Mouse (Mus musculus) liver, postnatal 0 days (tissue): ENCODE data around the gene Pank4. TPM values are rescaled to one million over a fixed set of nuclear protein-coding genes. Genes with fewer than 3 reads are reported as not detected.

Experiments
- ATAC-seq: fragments of 200-750 bp; cut with Nextera tagmentation; 2 replicates; pipeline ENCODE4 v1.8.0; 2017; ENCODE audit warnings: mild to moderate bottlenecking, moderate library complexity
- DNase-seq: peaks from one replicate; pipeline ENCODE4 v3.0.0-alpha.2; 2016
- H3K27ac ChIP-seq: fragments of 300-500 bp; sonication (generic); 2 replicates; pipeline ENCODE4 v1.5.1; 2014; ENCODE audit warnings: antibody characterized with exemption, moderate library complexity, mild to moderate bottlenecking, low read depth
- H3K27me3 ChIP-seq: fragments of 300-500 bp; sonication (generic); 2 replicates; pipeline ENCODE4 v1.6.1; 2014; ENCODE audit warnings: low read length, control low read depth, mixed read lengths; ENCODE audit not compliant: insufficient read depth
- H3K36me3 ChIP-seq: fragments of 300-500 bp; sonication (generic); replicated peaks from 2 replicates; pipeline ENCODE4 v1.6.1; 2014; ENCODE audit warnings: mild to moderate bottlenecking, control low read depth, low read length, moderate library complexity, mixed read lengths; ENCODE audit not compliant: insufficient read depth
- H3K4me1 ChIP-seq: fragments of 300-500 bp; sonication (generic); 2 replicates; pipeline ENCODE4 v1.6.1; 2014; ENCODE audit warnings: antibody characterized with exemption, mild to moderate bottlenecking, control low read depth; ENCODE audit not compliant: insufficient read depth
- H3K4me2 ChIP-seq: fragments of 300-500 bp; sonication (generic); 2 replicates; pipeline ENCODE4 v1.6.1; 2014; ENCODE audit warnings: low read depth, mild to moderate bottlenecking, low read length, moderate library complexity, mixed read lengths
- H3K4me3 ChIP-seq: fragments of 300-500 bp; sonication (generic); 2 replicates; pipeline ENCODE4 v1.5.1; 2014; ENCODE audit warnings: low read depth, low read length
- H3K9ac ChIP-seq: fragments of 300-500 bp; sonication (generic); replicated peaks from 2 replicates; pipeline ENCODE4 v1.6.1; 2014; ENCODE audit warnings: mild to moderate bottlenecking, moderate library complexity
- H3K9me3 ChIP-seq: fragments of 300-500 bp; sonication (generic); 2 replicates; pipeline ENCODE4 v1.6.1; 2016; ENCODE audit warnings: mild to moderate bottlenecking, control low read depth, low read length, mixed read lengths
- CTCF ChIP-seq: sonication (generic); IDR thresholded peaks from 2 replicates; pipeline ENCODE4 v1.5.1; 2016; ENCODE audit warnings: antibody characterized with exemption, low read depth
- EP300 ChIP-seq: IDR thresholded peaks from 2 replicates; pipeline ENCODE4 v1.6.1; 2016; ENCODE audit warnings: antibody characterized with exemption, low read depth, mild to moderate bottlenecking
- WGBS: fragments of 180-500 bp; shearing (Covaris S2); extraction: QIAGEN DNeasy Blood & Tissue Kit; methylation state at CpG from one replicate; pipeline ENCODE4 v1.1.7; 2014; ENCODE audit not compliant: insufficient replicate concordance; 5-methylcytosine and 5-hydroxymethylcytosine counted together
- polyA plus RNA-seq: library from polyadenylated mRNA; unstranded; fragments of >200 nt; fragmentation: Nextera tagmentation; extraction: Ambion mirVana; gene quantifications from 2 replicates; pipeline ENCODE4 v1.2.1, GENCODE M21; 2015

Pank4 gene
- polyA plus RNA-seq, 1 experiment from 2014 or later: 11.4 TPM

- Histone ChIP-seq H3K27me3 (0 out of 2 replicates have a peak, but pooled peaks cover 5% of the 10 kb centered on the region), H3K9me3 (no peaks in the 10 kb centered on the region), H3K4me2 (no peak overlapping the region), H3K4me3 (no peak overlapping the region), H3K36me3 (no peaks in the 10 kb centered on the region), H3K9ac (no peak overlapping the region), H3K27ac (no peak overlapping the region), H3K4me1 (0 out of 2 replicates have a peak, but pooled peaks cover 2% of the 10 kb centered on the region)
- TF ChIP-seq EP300 (no peak), CTCF (no peak)
- DNase-seq (no peak), ATAC-seq (no peak)
- 65% methylated on average over 9 of the region's 9 CpGs for WGBS
These were observed 56.9 kb downstream of the Pank4 start for GRCm38 (mm10) chr4:155020813-155021212.

- Histone ChIP-seq H3K27ac (no peak overlapping the region), H3K4me1 (no peaks in the 10 kb centered on the region), H3K9ac (no peak overlapping the region), H3K27me3 (0 out of 2 replicates have a peak, but pooled peaks cover 5% of the 10 kb centered on the region), H3K36me3 (no peaks in the 10 kb centered on the region), H3K4me2 (no peak overlapping the region), H3K4me3 (no peak overlapping the region), H3K9me3 (no peaks in the 10 kb centered on the region)
- TF ChIP-seq EP300: no peak
- no peak for TF ChIP-seq CTCF
- DNase-seq (no peak), ATAC-seq (no peak)
- whole genome bisulfite sequencing: 55% methylated on average over 7 of the region's 7 CpGs
These were observed 58.4 kb downstream of the Pank4 start for GRCm38 (mm10) chr4:155022228-155022855.

GRCm38 (mm10) chr4:155024170-155025010 is 60.5 kb downstream of the Pank4 start:
- no peak overlapping the region for H3K4me3 ChIP-seq
- TF ChIP-seq EP300 (no peak), CTCF (no peak)
- H3K27me3 ChIP-seq: no peaks in the 10 kb centered on the region
- no peaks in the 10 kb centered on the region for H3K4me1 ChIP-seq
- no peak overlapping the region for H3K9ac ChIP-seq
- ATAC-seq (no peak), DNase-seq (no peak)
- no peaks in the 10 kb centered on the region for H3K36me3 ChIP-seq
- no peak overlapping the region for H3K27ac ChIP-seq
- H3K4me2 ChIP-seq: no peak overlapping the region
- 83% methylated on average over 11 of the region's 11 CpGs for WGBS
- no peaks in the 10 kb centered on the region for H3K9me3 ChIP-seq

Other genes starting within 250 kb of the Pank4 start
- not detected in 2 replicates for gene Ttc34, start 126.7 kb upstream of the Pank4 start, polyA plus RNA-seq
- gene Mmel1, start 94.5 kb upstream of the Pank4 start, polyA plus RNA-seq: 0.80 and 0.98 TPM in 2 replicates
- gene Fam213b, start 65.0 kb upstream of the Pank4 start, polyA plus RNA-seq: 5.9 and 6.5 TPM in 2 replicates
- gene Tnfrsf14, start 35.6 kb upstream of the Pank4 start, polyA plus RNA-seq: 17.2 and 20.0 TPM in 2 replicates
- 0.15 and 0.21 TPM in 2 replicates for gene Hes5, start 3.2 kb upstream of the Pank4 start, polyA plus RNA-seq
- gene Plch2, start 92.7 kb downstream of the Pank4 start, polyA plus RNA-seq: 0.04 TPM in 1 of 2 replicates, not detected in the other
- gene Pex10, start 102.9 kb downstream of the Pank4 start, polyA plus RNA-seq: 5.9 and 6.8 TPM in 2 replicates
- gene Rer1, start 122.3 kb downstream of the Pank4 start, polyA plus RNA-seq: 111 and 118 TPM in 2 replicates
- gene Morn1, start 122.5 kb downstream of the Pank4 start, polyA plus RNA-seq: 2.2 TPM in 2 replicates